Mouse (Mus musculus) megakaryocyte, embryonic 14.5 days (primary cell): Measurements from ENCODE around the gene Tfap2a. TPM values are rescaled to one million over a fixed set of nuclear protein-coding genes. Genes with fewer than 3 reads are reported as not detected.

ENCODE experiments used
- H3K27me3 ChIP-seq: replicated peaks from 2 replicates; pipeline ENCODE3; 2012; ENCODE audit warnings: inconsistent platforms
- H3K36me3 ChIP-seq: replicated peaks from 2 replicates; pipeline ENCODE3; 2012; ENCODE audit warnings: low read length, inconsistent platforms, mixed read lengths
- H3K4me1 ChIP-seq: 2 replicates; pipeline ENCODE4 v1.6.1; 2012; ENCODE audit warnings: inconsistent platforms
- H3K4me3 ChIP-seq: replicated peaks from 2 replicates; pipeline ENCODE3; 2012; ENCODE audit warnings: moderate library complexity, mild to moderate bottlenecking, inconsistent platforms
- H3K9me3 ChIP-seq: 2 replicates; pipeline ENCODE4 v1.6.1; 2012; ENCODE audit warnings: inconsistent platforms
- FLI1 ChIP-seq: IDR thresholded peaks from 2 replicates; pipeline ENCODE4 v1.6.1; 2012; ENCODE audit warnings: low read length, inconsistent platforms, mixed read lengths
- GATA1 ChIP-seq: IDR thresholded peaks from 3 replicates; pipeline ENCODE4 v1.6.1; 2012; ENCODE audit warnings: mixed read lengths, low read length, inconsistent platforms, borderline replicate concordance
- polyA plus RNA-seq: library from polyadenylated mRNA; stranded (reverse); fragments of >175 nt; gene quantifications from 2 replicates; pipeline ENCODE4 v1.2.3, GENCODE M21; 2012; ENCODE audit warnings: low replicate concordance; ENCODE audit not compliant: insufficient read depth

The Tfap2a gene
- polyA plus RNA-seq, 1 experiment = not detected

- TF ChIP-seq FLI1 (no peak), GATA1 (no peak)
- H3K9me3 ChIP-seq = peaks cover 10% of the 10 kb centered on the region
- peaks cover 97% of the 10 kb centered on the region for H3K27me3 ChIP-seq
- H3K36me3 ChIP-seq = no peaks in the 10 kb centered on the region
- H3K4me3 ChIP-seq = no peak overlapping the region
- H3K4me1 ChIP-seq = no peaks in the 10 kb centered on the region
Observed at GRCm38 (mm10) chr13:40706612-40707011, 31.6 kb downstream of the Tfap2a start.

- Histone ChIP-seq H3K27me3 (peaks cover 97% of the 10 kb centered on the region), H3K36me3 (no peaks in the 10 kb centered on the region), H3K9me3 (peaks cover 5% of the 10 kb centered on the region), H3K4me3 (no peak overlapping the region), H3K4me1 (no peaks in the 10 kb centered on the region)
- TF ChIP-seq FLI1 (no peak), GATA1 (no peak)
Observed at GRCm38 (mm10) chr13:40705821-40706425, 32.3 kb downstream of the Tfap2a start.

GRCm38 (mm10) chr13:40704864-40705455, 33.2 kb downstream of the Tfap2a start:
- peaks cover 5% of the 10 kb centered on the region; the same call in 1 of the 2 replicates for H3K9me3 ChIP-seq
- H3K4me3 ChIP-seq = no peak overlapping the region
- no peaks in the 10 kb centered on the region for H3K4me1 ChIP-seq
- H3K27me3 ChIP-seq = peaks cover 95% of the 10 kb centered on the region
- TF ChIP-seq GATA1 = no peak
- H3K36me3 ChIP-seq = no peaks in the 10 kb centered on the region

GRCm38 (mm10) chr13:40703982-40704501, 34.1 kb downstream of the Tfap2a start:
- Histone ChIP-seq H3K4me1 (no peaks in the 10 kb centered on the region), H3K9me3 (peaks cover 5% of the 10 kb centered on the region; the same call in 1 of the 2 replicates), H3K4me3 (no peak overlapping the region), H3K27me3 (peaks cover 91% of the 10 kb centered on the region), H3K36me3 (no peaks in the 10 kb centered on the region)
- TF ChIP-seq FLI1 (no peak), GATA1 (no peak)

- no peak overlapping the region for H3K4me3 ChIP-seq
- H3K27me3 ChIP-seq = peaks cover 83% of the 10 kb centered on the region
- TF ChIP-seq GATA1 (no peak), FLI1 (no peak)
- no peaks in the 10 kb centered on the region for H3K4me1 ChIP-seq
- no peaks in the 10 kb centered on the region for H3K36me3 ChIP-seq
- peaks cover 5% of the 10 kb centered on the region; the same call in 1 of the 2 replicates for H3K9me3 ChIP-seq
Observed at GRCm38 (mm10) chr13:40703123-40703797, 34.9 kb downstream of the Tfap2a start.

GRCm38 (mm10) chr13:40702361-40703122, 35.6 kb downstream of the Tfap2a start:
- Histone ChIP-seq H3K4me3 (no peak overlapping the region), H3K27me3 (peaks cover 83% of the 10 kb centered on the region), H3K4me1 (no peaks in the 10 kb centered on the region), H3K9me3 (peaks cover 5% of the 10 kb centered on the region; the same call in 1 of the 2 replicates), H3K36me3 (no peaks in the 10 kb centered on the region)
- TF ChIP-seq GATA1 (no peak), FLI1 (no peak)

GRCm38 (mm10) chr13:40701691-40702090, 36.5 kb downstream of the Tfap2a start:
- Histone ChIP-seq H3K9me3 (peaks cover 5% of the 10 kb centered on the region; the same call in 1 of the 2 replicates), H3K4me1 (no peaks in the 10 kb centered on the region), H3K4me3 (no peak overlapping the region), H3K36me3 (no peaks in the 10 kb centered on the region), H3K27me3 (peaks cover 75% of the 10 kb centered on the region)
- TF ChIP-seq FLI1 (no peak), GATA1 (no peak)

GRCm38 (mm10) chr13:40685790-40686189, 52.4 kb downstream of the Tfap2a start:
- Histone ChIP-seq H3K4me1 (no peaks in the 10 kb centered on the region), H3K36me3 (no peaks in the 10 kb centered on the region), H3K27me3 (no peaks in the 10 kb centered on the region), H3K9me3 (no peaks in the 10 kb centered on the region), H3K4me3 (no peak overlapping the region)
- TF ChIP-seq GATA1 (no peak), FLI1 (no peak)

GRCm38 (mm10) chr13:40676730-40677129, 61.4 kb downstream of the Tfap2a start:
- Histone ChIP-seq H3K9me3 (peaks cover 8% of the 10 kb centered on the region), H3K27me3 (no peaks in the 10 kb centered on the region), H3K4me1 (no peaks in the 10 kb centered on the region), H3K36me3 (no peaks in the 10 kb centered on the region), H3K4me3 (no peak overlapping the region)
- no peak for TF ChIP-seq GATA1
- no peak for TF ChIP-seq FLI1

Other genes starting within 250 kb of the Tfap2a start
- 0.41 and 0.82 TPM in 2 replicates for gene Gcnt2, start 121.4 kb upstream of the Tfap2a start, polyA plus RNA-seq